ENCODE assay signal across 8 mouse cellular contexts in genomic region chr11:78094504-78095143, GRCm38 (mm10). TPM values are rescaled to one million over a fixed set of nuclear protein-coding genes. Genes with fewer than 3 reads are reported as not detected.
DNase-seq lines count a peak whose midpoint lies in the region; ATAC-seq and TF ChIP-seq lines count a peak whose summit lies in the region.

Gene Fam222b (plus strand): TSS chr11:78094660.

- TF ChIP-seq CTCF in lung, postnatal 0 days (IDR thresholded peaks at IDR 0.05), result no peak

- under 1% methylated on average over 38 of the region's 38 CpGs for WGBS in hindbrain, embryonic 10.5 days
- WGBS in lung, postnatal 0 days, result under 1% methylated on average over 38 of the region's 38 CpGs

- H3K36me3 ChIP-seq in hindbrain, embryonic 10.5 days, result peaks cover 7% of the 10 kb centered on the region; the same call in 1 of the 2 replicates
- no peaks in the 10 kb centered on the region for H3K36me3 ChIP-seq in lung, postnatal 0 days (ENCODE audit: insufficient read depth, low read length)

- H3K9me3 ChIP-seq in hindbrain, embryonic 10.5 days, result no peaks in the 10 kb centered on the region
- H3K9me3 ChIP-seq in lung, postnatal 0 days (ENCODE audit: low read length), result no peaks in the 10 kb centered on the region

- peak within 1 kb of the TSS; percentile 69 for H3K4me2 ChIP-seq in lung, postnatal 0 days (replicated peaks; ENCODE audit: low read depth, low read length)

- H3K9ac ChIP-seq in lung, postnatal 0 days (replicated peaks; ENCODE audit: low read depth), result peak within 1 kb of the TSS; percentile 82

- peak within 1 kb of the TSS; percentile 88 for H3K4me3 ChIP-seq in hindbrain, embryonic 10.5 days
- H3K4me3 ChIP-seq in lung, postnatal 0 days (ENCODE audit: low read depth, low read length), result peak within 1 kb of the TSS; percentile 80

- peak; percentile 67 for DNase-seq in MEL-GATA-1-ER (ENCODE audit: extremely low read depth, low read depth)
- peak; percentile 92 for DNase-seq in cerebellum, adult 8-10 months
- peak; percentile 93 for DNase-seq in hindbrain, embryonic 10.5 days (ENCODE audit: low spot score)
- peak; percentile 93 for DNase-seq in layer of hippocampus, adult 9-11 months
- DNase-seq in lung, postnatal 0 days (ENCODE audit: low spot score), result peak; percentile 97
- DNase-seq in ovary, postnatal 14 days (ENCODE audit: low spot score), result peak; percentile 86
- DNase-seq in thymus, postnatal 14 days, result peak; percentile 90

- ATAC-seq in frontal cortex, adult (ENCODE audit: low TSS enrichment), result peak; percentile 99
- peak; percentile 99 for ATAC-seq in lung, postnatal 0 days

- peak; percentile 6; the same call in 1 of the 2 replicates for TF ChIP-seq EP300 in lung, postnatal 0 days (IDR thresholded peaks at IDR 0.05)

- no peaks in the 10 kb centered on the region for H3K27me3 ChIP-seq in hindbrain, embryonic 10.5 days (ENCODE audit: insufficient read depth, poor library complexity, severe bottlenecking)
- no peaks in the 10 kb centered on the region for H3K27me3 ChIP-seq in lung, postnatal 0 days (replicated peaks; ENCODE audit: insufficient read depth, low read length)

- peak within 1 kb of the TSS; percentile 92 for H3K27ac ChIP-seq in hindbrain, embryonic 10.5 days
- peak within 1 kb of the TSS; percentile 82 for H3K27ac ChIP-seq in lung, postnatal 0 days (ENCODE audit: low read length)

- H3K4me1 ChIP-seq in hindbrain, embryonic 10.5 days (replicated peaks), result peaks cover 36% of the 10 kb centered on the region
- peaks cover 12% of the 10 kb centered on the region; the same call in 1 of the 2 replicates for H3K4me1 ChIP-seq in lung, postnatal 0 days (ENCODE audit: insufficient read depth, low read depth, low read length)

RNA-seq across cellular contexts. Expression of gene Fam222b, which starts in this region (rescaled TPM):
- polyA plus RNA-seq in hindbrain, embryonic 10.5 days (2016; fragmentation: Nextera tagmentation; extraction: Ambion mirVana), result 29.2 and 33.8 TPM in 2 replicates
- 8.6 and 10.0 TPM in 2 replicates for polyA plus RNA-seq in lung, postnatal 0 days (2015; fragmentation: Nextera tagmentation; extraction: Ambion mirVana)

Comparison
In these comparisons a context has a peak if more than half of its experiments do, and no peak if none do; other contexts are left out.
1. Peak in every context shown above with its lines: DNase-seq, ATAC-seq, H3K4me3 ChIP-seq and H3K27ac ChIP-seq.